Mouse (Mus musculus): ENCODE data around the gene B230217C12Rik. TPM values are rescaled to one million over a fixed set of nuclear protein-coding genes. Genes with fewer than 3 reads are reported as not detected.

The B230217C12Rik gene
- polyA plus RNA-seq (2015; fragmentation: Nextera tagmentation; extraction: Ambion mirVana), result 31.0 and 32.3 TPM in 2 replicates

- Histone ChIP-seq H3K27ac (replicated peaks) (peak within 1 kb of the TSS; percentile 97), H3K4me2 (peak within 1 kb of the TSS; percentile 65), H3K9me3 (no peaks in the 10 kb centered on the region), H3K36me3 (peaks cover 27% of the 10 kb centered on the region), H3K27me3 (no peaks in the 10 kb centered on the region), H3K9ac (peak within 1 kb of the TSS; percentile 89), H3K4me3 (peak within 1 kb of the TSS; percentile 61), H3K4me1 (replicated peaks) (peaks cover 17% of the 10 kb centered on the region)
- under 1% methylated on average over 6 of the region's 6 CpGs for WGBS
- ATAC-seq (ENCODE audit: low read depth), result peak; percentile 61
Observed at GRCm38 (mm10) chr11:97840539-97840954, at the start of gene B230217C12Rik. TSS of gene B230217C12Rik (plus strand) at chr11:97840780.

- no peak overlapping the region for H3K9ac ChIP-seq
- no peak overlapping the region for H3K4me3 ChIP-seq
- 7% methylated on average over 2 of the region's 2 CpGs for WGBS
- H3K4me1 ChIP-seq (replicated peaks), result no peaks in the 10 kb centered on the region; the same call in 1 of the 2 replicates
- no peak overlapping the region for H3K27ac ChIP-seq (replicated peaks)
- H3K36me3 ChIP-seq, result no peaks in the 10 kb centered on the region
- no peaks in the 10 kb centered on the region for H3K27me3 ChIP-seq
- H3K4me2 ChIP-seq, result no peak overlapping the region
- H3K9me3 ChIP-seq, result no peaks in the 10 kb centered on the region
- ATAC-seq (ENCODE audit: low read depth), result no peak
Observed at GRCm38 (mm10) chr11:97793165-97793564, 47.4 kb upstream of the B230217C12Rik start.

GRCm38 (mm10) chr11:97796910-97797309 lies 43.7 kb upstream of the B230217C12Rik start:
- Histone ChIP-seq H3K4me3 (no peak overlapping the region), H3K9me3 (no peaks in the 10 kb centered on the region), H3K27me3 (no peaks in the 10 kb centered on the region), H3K4me1 (replicated peaks) (peaks cover 14% of the 10 kb centered on the region), H3K36me3 (no peaks in the 10 kb centered on the region), H3K9ac (no peak overlapping the region), H3K4me2 (no peak overlapping the region), H3K27ac (replicated peaks) (no peak overlapping the region)
- no peak for ATAC-seq (ENCODE audit: low read depth)
- 6% methylated on average over 6 of the region's 6 CpGs for WGBS

GRCm38 (mm10) chr11:97797369-97798082 lies 43.1 kb upstream of the B230217C12Rik start:
- 57% methylated on average over 15 of the region's 15 CpGs for WGBS
- Histone ChIP-seq H3K27ac (replicated peaks) (no peak overlapping the region), H3K9me3 (no peaks in the 10 kb centered on the region), H3K36me3 (no peaks in the 10 kb centered on the region), H3K27me3 (no peaks in the 10 kb centered on the region), H3K4me1 (replicated peaks) (peaks cover 20% of the 10 kb centered on the region), H3K4me2 (peak overlapping the region; percentile 63; the same call in 1 of the 2 replicates), H3K4me3 (0 out of 2 replicates have a peak overlapping the region, but pooled peaks have one; percentile 91), H3K9ac (no peak overlapping the region)
- ATAC-seq (ENCODE audit: low read depth), result no peak

- H3K9ac ChIP-seq, result no peak overlapping the region
- no peaks in the 10 kb centered on the region for H3K9me3 ChIP-seq
- peaks cover 25% of the 10 kb centered on the region for H3K4me1 ChIP-seq (replicated peaks)
- ATAC-seq (ENCODE audit: low read depth), result no peak
- no peaks in the 10 kb centered on the region for H3K36me3 ChIP-seq
- WGBS, result 42% methylated on average over 8 of the region's 8 CpGs
- H3K4me2 ChIP-seq, result peak overlapping the region; percentile 63
- H3K4me3 ChIP-seq, result peak overlapping the region; percentile 91; the same call in 1 of the 2 replicates
- H3K27ac ChIP-seq (replicated peaks), result peak overlapping the region; percentile 14; the same call in 1 of the 2 replicates
- H3K27me3 ChIP-seq, result no peaks in the 10 kb centered on the region
Observed at GRCm38 (mm10) chr11:97798083-97798435, 42.5 kb upstream of the B230217C12Rik start.

- peak within 1 kb of the TSS; percentile 63 for H3K4me2 ChIP-seq
- H3K4me3 ChIP-seq, result peak within 1 kb of the TSS; percentile 91
- 0% methylated on average over 11 of the region's 11 CpGs for WGBS
Observed at GRCm38 (mm10) chr11:97798782-97799145, 41.8 kb upstream of the B230217C12Rik start, which contains the start of gene Lasp1. TSS of gene Lasp1 (plus strand) at chr11:97799000.

GRCm38 (mm10) chr11:97799146-97799993 lies 41.2 kb upstream of the B230217C12Rik start:
- Histone ChIP-seq H3K4me2 (peak overlapping the region; percentile 63), H3K4me3 (peak overlapping the region; percentile 91), H3K36me3 (no peaks in the 10 kb centered on the region), H3K4me1 (replicated peaks) (peaks cover 37% of the 10 kb centered on the region), H3K27me3 (no peaks in the 10 kb centered on the region), H3K9me3 (no peaks in the 10 kb centered on the region), H3K9ac (peak overlapping the region; percentile 97), H3K27ac (replicated peaks) (peak overlapping the region; percentile 98)
- ATAC-seq (ENCODE audit: low read depth), result peak; percentile 86
- WGBS, result under 1% methylated on average over 71 of the region's 71 CpGs

More at GRCm38 (mm10) chr11:97798782-97799145, 41.8 kb upstream of the B230217C12Rik start, which contains the start of gene Lasp1:
- H3K36me3 ChIP-seq, result no peaks in the 10 kb centered on the region
- no peaks in the 10 kb centered on the region for H3K9me3 ChIP-seq
- H3K27ac ChIP-seq (replicated peaks), result peak within 1 kb of the TSS; percentile 98
- H3K27me3 ChIP-seq, result no peaks in the 10 kb centered on the region
- peak; percentile 78 for ATAC-seq (ENCODE audit: low read depth)
- H3K9ac ChIP-seq, result peak within 1 kb of the TSS; percentile 97
- H3K4me1 ChIP-seq (replicated peaks), result peaks cover 31% of the 10 kb centered on the region

- peak; percentile 60 for ATAC-seq (ENCODE audit: low read depth)
- Histone ChIP-seq H3K27me3 (no peaks in the 10 kb centered on the region), H3K4me2 (peak overlapping the region; percentile 63), H3K4me1 (replicated peaks) (peaks cover 45% of the 10 kb centered on the region), H3K4me3 (peak overlapping the region; percentile 91), H3K36me3 (no peaks in the 10 kb centered on the region), H3K27ac (replicated peaks) (peak overlapping the region; percentile 98), H3K9ac (peak overlapping the region; percentile 97), H3K9me3 (no peaks in the 10 kb centered on the region)
- 1% methylated on average over 38 of the region's 43 CpGs for WGBS
Observed at GRCm38 (mm10) chr11:97799994-97800690, 40.4 kb upstream of the B230217C12Rik start.

- no peak for ATAC-seq (ENCODE audit: low read depth)
- Histone ChIP-seq H3K9me3 (no peaks in the 10 kb centered on the region), H3K9ac (peak overlapping the region; percentile 97), H3K4me3 (peak overlapping the region; percentile 91), H3K4me1 (replicated peaks) (peaks cover 52% of the 10 kb centered on the region), H3K27me3 (no peaks in the 10 kb centered on the region), H3K4me2 (peak overlapping the region; percentile 63), H3K36me3 (no peaks in the 10 kb centered on the region), H3K27ac (replicated peaks) (peak overlapping the region; percentile 98)
- 6% methylated on average over 17 of the region's 17 CpGs for WGBS
Observed at GRCm38 (mm10) chr11:97800691-97801408, 39.7 kb upstream of the B230217C12Rik start.

- no peak for ATAC-seq (ENCODE audit: low read depth)
- WGBS, result 22% methylated on average over 8 of the region's 8 CpGs
- no peaks in the 10 kb centered on the region for H3K27me3 ChIP-seq
- peak overlapping the region; percentile 98 for H3K27ac ChIP-seq (replicated peaks)
- H3K9me3 ChIP-seq, result no peaks in the 10 kb centered on the region
- no peaks in the 10 kb centered on the region for H3K36me3 ChIP-seq
- H3K4me2 ChIP-seq, result peak overlapping the region; percentile 63
- H3K4me3 ChIP-seq, result peak overlapping the region; percentile 91
- H3K4me1 ChIP-seq (replicated peaks), result peaks cover 59% of the 10 kb centered on the region
- peak overlapping the region; percentile 97 for H3K9ac ChIP-seq
Observed at GRCm38 (mm10) chr11:97801409-97802193, 39.0 kb upstream of the B230217C12Rik start.

- H3K36me3 ChIP-seq, result peaks cover 4% of the 10 kb centered on the region
- H3K9me3 ChIP-seq, result no peaks in the 10 kb centered on the region
- peak overlapping the region; percentile 97; the same call in 1 of the 2 replicates for H3K9ac ChIP-seq
- H3K4me2 ChIP-seq, result peak overlapping the region; percentile 63
- no peak for ATAC-seq (ENCODE audit: low read depth)
- H3K27me3 ChIP-seq, result no peaks in the 10 kb centered on the region
- H3K4me3 ChIP-seq, result peak overlapping the region; percentile 91
- WGBS, result 55% methylated on average over 1 of the region's 1 CpGs
- no peak overlapping the region for H3K27ac ChIP-seq (replicated peaks)
- peaks cover 64% of the 10 kb centered on the region for H3K4me1 ChIP-seq (replicated peaks)
Observed at GRCm38 (mm10) chr11:97802194-97802470, 38.4 kb upstream of the B230217C12Rik start.
